Mouse (Mus musculus): ENCODE measurements around the gene Myo7a.

The Myo7a gene

GRCm38 (mm10) chr7:98142648-98143047 is 23.3 kb upstream of the Myo7a start:
- DNase-seq (ENCODE audit: low read depth, low spot score): no peak

DNA sequence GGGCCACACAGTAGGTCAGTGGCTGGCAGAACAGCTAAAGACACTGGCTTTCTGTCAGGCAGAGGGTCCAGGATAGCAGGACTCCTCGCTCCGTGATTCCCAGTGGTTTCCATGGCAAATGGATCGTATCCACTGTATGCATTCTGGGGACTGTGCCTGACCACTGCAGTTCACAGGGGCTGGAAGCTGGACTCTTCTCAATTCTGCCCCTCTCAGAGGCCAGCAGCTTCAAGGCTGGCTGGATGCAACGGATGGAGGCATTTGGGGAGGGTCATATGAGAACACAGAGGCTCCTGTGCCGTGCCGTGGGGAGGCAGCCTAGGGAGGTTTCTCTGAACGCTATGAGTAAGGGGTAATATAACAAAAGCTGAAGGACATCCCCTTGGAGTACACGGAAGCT is 22.9 kb upstream of the Myo7a start:
- DNase-seq (ENCODE audit: low read depth, low spot score): no peak

GRCm38 (mm10) chr7:98141206-98141605 is 21.9 kb upstream of the Myo7a start:
- DNase-seq (ENCODE audit: low read depth, low spot score): peak; percentile 32

DNA sequence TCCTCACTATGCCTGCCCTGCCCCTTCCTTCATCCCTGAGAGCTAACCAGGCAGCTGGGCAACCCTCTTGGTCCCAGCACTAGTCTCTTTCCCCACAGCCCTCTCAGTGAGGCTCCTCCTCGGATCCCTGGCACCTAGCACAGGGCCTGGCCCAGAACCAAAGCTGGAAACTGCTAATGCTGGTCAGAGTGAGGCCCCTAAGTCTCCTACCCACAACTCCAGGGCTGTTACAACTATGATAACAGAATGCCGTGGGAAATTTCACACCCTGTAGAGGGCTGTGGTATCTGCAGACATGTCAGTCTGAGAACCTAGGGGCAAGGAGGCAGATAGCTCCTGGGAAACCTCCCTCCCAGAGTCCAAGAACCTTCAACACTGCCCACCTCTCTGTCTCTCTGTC is 21.3 kb upstream of the Myo7a start:
- no peak for DNase-seq (ENCODE audit: low read depth, low spot score)

DNA sequence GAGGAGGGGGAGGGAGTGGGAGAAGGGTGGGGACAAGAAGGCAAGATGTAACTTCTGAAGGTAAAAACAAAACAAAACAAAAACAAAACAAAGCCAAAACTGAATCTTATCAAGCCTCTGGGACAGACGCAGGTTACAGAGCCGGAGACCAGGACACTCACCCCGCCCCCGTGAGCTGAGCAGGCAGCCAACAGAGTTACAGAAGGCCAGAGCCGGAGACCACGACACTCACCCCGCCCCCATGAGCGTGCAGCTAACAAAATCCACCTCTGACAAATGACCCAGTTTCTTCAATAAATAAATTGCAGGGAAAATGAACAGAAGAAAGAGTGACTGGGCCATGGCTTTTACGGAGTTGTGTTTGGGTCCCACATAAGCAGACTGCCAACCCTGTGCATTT is 19.9 kb upstream of the Myo7a start:
- no peak for DNase-seq (ENCODE audit: low read depth, low spot score)

GRCm38 (mm10) chr7:98137995-98138394 is 18.7 kb upstream of the Myo7a start:
- no peak for DNase-seq (ENCODE audit: low read depth, low spot score)

GRCm38 (mm10) chr7:98137583-98137982 is 18.3 kb upstream of the Myo7a start:
- DNase-seq (ENCODE audit: low read depth, low spot score): no peak

DNA sequence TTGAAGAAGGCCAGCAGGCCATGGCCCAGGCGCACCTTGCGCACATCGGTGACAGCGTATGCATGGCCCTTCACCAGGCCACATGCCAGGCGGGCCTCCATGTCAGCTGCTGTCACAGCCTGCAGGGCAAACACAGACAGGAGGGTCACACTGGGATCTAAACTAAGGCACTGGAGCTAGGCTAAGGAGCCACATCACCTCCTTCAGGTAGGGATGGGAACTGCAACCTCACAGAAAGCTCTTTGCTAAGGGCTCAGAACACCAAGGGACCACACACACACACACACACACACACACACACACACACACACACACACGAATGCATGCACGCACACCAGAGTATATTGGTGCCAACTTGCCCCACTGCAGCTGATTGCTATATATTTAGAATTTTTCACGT is 12.4 kb upstream of the Myo7a start:
- DNase-seq (ENCODE audit: low read depth, low spot score): no peak

- no peak for DNase-seq (ENCODE audit: low read depth, low spot score)
These were observed 6.1 kb upstream of the Myo7a start for GRCm38 (mm10) chr7:98125473-98125872.

GRCm38 (mm10) chr7:98124701-98125100 is 5.4 kb upstream of the Myo7a start:
- no peak for DNase-seq (ENCODE audit: low read depth, low spot score)

DNA sequence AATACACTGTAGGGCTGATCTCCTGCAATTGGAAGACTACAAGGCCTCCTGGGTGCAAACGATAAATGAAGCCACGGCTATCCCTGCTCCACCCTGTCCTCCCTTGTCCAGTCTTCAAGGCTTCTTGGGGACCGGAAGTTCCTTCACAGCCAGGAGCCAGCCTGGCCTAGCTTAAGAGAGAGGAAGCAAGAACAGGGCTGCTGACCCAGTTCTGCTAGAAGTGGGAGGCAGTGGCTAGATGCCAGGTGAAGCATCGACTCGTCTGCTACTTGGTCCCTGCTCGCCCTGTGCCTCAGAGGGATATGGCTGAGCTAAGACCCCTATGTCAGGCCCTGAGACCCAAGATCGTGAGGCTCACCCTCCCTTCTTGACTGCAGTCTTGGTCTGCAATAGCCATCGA is 2.3 kb upstream of the Myo7a start:
- no peak for DNase-seq (ENCODE audit: low read depth, low spot score)

DNA sequence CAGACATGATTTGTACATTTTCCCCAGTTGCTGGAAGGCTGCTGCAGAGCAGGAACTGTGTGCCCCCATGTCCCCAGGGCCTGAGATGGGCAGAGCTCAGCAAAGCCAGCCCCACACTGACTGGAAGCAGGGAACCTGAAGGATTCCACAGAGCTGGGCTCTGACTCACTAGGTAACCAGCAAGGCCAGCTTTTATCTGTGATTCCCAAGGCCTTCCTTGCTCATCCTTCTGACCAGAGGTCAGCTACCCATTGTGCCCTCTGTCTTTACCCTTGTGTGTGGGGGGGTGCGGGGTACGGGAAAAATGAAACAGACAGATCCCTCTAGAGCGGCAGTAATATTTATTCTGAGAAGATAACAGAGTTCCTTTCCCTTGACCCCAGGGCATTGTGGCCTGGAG is 1.9 kb upstream of the Myo7a start:
- DNase-seq (ENCODE audit: low read depth, low spot score): no peak

GRCm38 (mm10) chr7:98120325-98120724 is 1.0 kb upstream of the Myo7a start:
- DNase-seq (ENCODE audit: low read depth, low spot score): peak; percentile 64

- DNase-seq (ENCODE audit: low read depth, low spot score): no peak
These were observed 573 bp upstream of the Myo7a start for GRCm38 (mm10) chr7:98119961-98120232.

GRCm38 (mm10) chr7:98117012-98117660 is 2.2 kb downstream of the Myo7a start:
- no peak for DNase-seq (ENCODE audit: low read depth, low spot score)

GRCm38 (mm10) chr7:98114656-98115055 is 4.7 kb downstream of the Myo7a start:
- no peak for DNase-seq (ENCODE audit: low read depth, low spot score)

DNA sequence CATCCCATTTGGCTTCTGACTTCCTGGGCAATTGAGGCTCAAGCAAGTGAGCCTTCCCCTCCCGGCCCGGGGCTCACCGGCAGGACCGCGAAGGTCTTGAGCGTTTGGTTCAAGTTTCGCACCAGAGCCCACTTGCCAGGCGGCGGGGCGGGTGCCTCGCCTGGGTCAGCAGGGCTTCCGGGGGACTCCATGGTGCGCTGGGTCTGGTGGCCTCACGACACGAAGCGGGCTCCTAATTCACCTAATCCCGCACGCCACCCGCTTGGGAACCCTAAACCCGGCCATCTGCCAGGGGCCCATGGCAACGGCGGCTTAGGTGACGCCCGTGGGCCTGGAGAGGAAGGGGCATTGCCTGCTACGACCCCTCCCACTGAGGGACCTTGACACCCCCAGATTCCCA is 8.1 kb downstream of the Myo7a start:
- peak; percentile 32 for DNase-seq (ENCODE audit: low read depth, low spot score)

- DNase-seq (ENCODE audit: low read depth, low spot score): no peak
These were observed 9.6 kb downstream of the Myo7a start for GRCm38 (mm10) chr7:98109771-98110170.

- no peak for DNase-seq (ENCODE audit: low read depth, low spot score)
These were observed 10.5 kb downstream of the Myo7a start for GRCm38 (mm10) chr7:98108636-98109430.

- no peak for DNase-seq (ENCODE audit: low read depth, low spot score)
These were observed 13.1 kb downstream of the Myo7a start for GRCm38 (mm10) chr7:98106272-98106671.

DNA sequence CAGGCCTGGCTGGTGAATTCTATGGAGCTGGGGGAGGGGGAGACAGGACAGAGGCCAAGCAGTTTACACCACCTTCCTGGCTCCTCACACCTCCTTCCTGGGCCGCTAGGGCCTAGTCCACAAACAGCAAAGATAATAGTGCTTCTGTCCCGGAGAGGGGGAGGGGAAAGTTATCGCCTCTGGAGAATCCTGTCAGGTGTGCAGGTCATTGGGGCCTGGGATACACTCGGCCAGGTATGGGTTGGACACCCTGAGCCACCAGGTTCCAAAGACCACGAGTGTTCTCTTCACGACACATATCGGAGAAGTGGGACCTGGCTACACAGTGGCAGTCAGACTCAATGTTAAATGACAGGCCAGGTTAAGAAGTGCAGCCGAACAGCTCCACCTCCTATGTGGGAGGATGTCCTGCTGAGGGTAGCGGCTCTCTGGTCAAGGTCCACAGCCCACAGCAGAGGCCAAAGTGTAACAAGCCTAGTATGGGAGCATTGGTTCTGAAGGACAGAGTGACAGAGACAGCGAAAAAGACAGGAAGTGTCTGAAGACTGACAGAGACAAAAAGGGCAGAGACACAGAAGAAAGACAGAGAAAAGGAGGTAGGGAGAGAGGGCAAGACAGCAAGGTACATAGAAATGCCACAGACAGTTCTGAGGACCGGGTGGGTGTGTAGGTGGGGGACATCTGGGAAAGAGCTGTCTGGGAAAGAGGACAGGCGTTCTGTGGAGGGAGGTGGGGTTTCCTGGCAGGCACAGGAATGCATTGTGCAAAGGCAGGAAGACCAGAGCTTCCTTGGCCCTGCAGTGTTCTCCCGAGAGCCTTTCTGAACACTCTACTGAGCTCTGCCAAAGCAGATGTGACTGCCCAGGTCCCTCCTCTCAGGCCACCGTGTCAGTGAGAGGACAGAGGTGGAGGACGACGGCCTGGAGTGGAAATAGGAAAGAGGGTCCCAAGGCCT is 14.6 kb downstream of the Myo7a start:
- no peak for DNase-seq (ENCODE audit: low read depth, low spot score)

- DNase-seq (ENCODE audit: low read depth, low spot score): no peak
These were observed 15.4 kb downstream of the Myo7a start for GRCm38 (mm10) chr7:98103942-98104292.

All from retina, postnatal 7 days (tissue).